Mouse (Mus musculus) frontal cortex, postnatal 36 days (tissue): ENCODE data around the gene Slc51a.
"Not testable (repeated sequence)": the region's sequence is repeated elsewhere in the genome, so short reads cannot be mapped to it uniquely, and the experiment has no call there.

Experiments
- DNase-seq, 2 experiments: peaks; one replicate each; pipeline ENCODE4 v3.0.0; 2022; ENCODE audit warnings: low spot score in 2 of 2

Slc51a gene

DNA sequence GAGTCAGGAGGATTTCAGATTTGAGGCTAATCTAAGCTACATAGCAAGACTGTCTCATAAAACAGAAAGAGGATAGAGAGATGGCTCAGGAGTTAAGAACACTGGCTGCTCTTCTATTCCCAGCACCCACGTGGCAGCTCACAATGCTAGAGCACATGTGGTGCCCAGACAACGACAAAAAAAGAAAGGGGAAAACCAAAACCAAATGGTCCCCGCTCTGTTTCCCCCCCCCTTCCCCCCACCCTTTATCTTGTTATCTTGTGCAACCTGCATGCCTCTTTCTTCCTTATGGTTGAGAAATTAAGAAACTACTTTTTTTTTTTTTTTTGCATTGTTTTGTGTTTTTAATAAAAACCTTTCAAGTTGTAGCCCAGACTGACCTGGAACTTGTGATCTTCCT, 19.2 kb downstream of the Slc51a start:
- DNase-seq: no peak

DNA sequence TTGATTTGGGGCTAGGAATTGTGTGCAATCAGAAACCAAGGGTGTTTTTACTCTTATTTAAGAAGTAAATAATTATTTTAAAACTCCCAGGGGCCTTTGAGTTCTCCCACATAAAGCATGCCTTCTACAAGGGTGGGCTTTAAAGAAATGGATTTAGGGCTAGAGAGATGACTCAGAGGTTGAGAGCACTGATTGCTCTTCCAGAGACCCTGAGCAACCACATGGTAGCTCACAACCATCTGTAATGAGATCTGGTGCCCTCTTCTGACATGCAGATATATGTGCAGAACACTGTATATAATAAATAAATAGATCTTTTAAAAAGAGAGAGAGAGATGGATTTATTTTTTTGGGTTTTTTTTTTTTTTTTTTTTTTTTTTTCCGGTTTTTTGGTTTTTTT, 22.8 kb downstream of the Slc51a start:
- no peak for DNase-seq

DNA sequence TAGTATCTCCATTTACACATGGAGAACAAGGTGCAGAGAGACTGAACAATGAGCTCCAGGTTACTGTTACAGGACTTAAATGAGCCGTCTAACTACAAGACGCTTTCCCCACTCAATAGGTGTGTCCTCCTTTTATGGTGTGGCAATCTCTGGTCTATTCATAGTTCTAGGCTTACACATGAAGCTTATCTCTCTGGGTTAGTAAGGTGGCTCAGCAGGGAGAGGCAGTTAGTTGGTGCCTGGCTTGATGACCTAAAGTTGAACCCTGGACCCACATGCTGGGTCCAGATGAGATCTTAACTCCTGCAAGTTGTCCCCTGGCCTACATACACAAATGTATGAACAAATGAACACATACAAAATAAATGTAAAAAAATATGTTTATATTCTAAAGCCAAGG, 24.3 kb downstream of the Slc51a start:
- DNase-seq: no peak

DNA sequence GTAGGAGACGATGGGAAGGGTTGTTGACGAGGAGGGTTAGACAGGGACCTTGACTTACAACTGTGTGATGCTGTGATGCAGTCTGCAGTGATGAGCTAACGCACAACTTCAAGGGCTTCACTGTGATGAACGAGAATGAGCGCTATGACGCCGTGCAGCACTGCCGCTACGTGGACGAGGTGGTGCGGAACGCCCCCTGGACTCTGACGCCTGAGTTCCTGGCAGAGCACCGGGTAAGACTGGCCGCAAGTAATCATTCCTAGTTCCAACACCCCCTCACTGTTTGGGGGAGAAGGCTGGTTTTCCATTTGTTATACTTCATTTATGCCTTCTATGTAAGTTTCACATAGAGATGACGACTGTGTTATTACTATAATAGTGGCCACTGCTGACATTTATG, 24.7 kb downstream of the Slc51a start:
- no peak for DNase-seq

DNA sequence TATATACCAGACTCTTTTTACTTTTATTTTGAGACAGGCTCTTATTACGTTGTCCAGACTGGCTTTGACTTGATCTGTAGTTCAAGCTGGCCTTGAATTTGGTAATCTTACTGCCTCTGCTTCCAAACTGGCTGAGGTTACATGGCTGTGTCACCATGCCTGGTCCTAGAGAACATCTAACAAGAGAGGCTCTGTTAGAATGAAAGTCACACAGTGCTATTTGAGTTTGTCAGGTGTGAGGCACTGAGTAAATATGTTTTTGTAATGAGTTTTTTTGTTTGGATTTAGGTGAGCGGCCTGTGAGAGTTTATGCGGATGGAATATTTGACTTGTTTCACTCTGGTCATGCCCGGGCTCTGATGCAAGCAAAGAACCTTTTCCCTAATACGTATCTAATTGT, 26.0 kb downstream of the Slc51a start:
- DNase-seq: no peak

DNA sequence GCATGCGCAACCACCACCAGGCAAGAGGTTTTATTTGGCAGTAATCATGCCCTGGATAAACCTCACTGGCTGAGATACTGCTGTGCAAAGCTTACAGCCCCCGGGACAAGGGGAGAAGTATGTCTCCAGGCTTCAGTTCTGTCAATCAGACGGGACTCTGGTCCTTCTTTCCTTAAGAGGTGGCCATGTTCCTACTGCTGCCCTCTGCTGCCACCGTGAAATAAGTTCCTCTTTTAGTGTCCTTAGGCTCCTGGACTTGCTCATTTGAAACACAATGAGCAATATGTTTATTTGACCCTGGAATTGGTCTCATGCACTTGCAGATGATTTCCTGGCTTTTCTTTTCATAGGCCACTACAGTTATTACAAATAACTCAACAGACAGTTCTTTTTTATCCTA, 27.2 kb downstream of the Slc51a start:
- no peak for DNase-seq

DNA sequence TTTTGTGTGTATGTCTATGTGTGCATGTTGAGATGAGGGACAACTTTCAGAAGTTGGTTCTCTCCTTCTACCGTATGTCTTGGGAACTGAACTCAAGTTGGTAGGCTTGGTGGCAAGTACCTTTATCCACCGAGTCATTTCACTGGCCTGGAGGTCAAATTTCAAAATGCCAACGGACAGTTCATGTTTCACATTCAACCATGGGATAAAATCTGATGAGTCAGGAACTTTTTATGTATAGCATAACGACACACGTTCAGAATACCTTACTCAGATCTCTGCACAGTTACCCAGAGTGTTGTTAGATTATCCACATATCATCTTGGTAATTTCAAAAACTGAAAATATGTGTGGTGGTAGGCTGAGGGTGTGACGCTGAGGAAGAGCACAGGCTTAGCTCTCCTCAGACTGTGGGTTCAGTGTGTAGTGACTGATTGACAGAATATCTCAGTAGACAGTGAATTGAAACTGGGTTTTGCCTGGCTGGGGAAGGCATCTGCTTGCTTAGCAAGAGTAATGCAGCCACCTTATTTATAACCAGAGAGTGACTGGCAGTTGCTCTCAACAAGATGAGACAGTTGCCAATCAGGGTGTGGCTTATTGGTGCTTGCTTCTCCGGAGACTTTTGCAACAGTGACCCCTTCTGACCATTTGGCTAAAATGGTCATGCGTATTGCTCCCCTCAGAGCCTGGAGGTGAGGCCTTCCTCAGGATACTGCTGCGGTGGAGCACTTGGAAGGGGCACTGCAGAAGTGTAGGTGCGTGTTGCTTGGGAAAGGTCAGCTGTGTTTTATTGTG, 29.9 kb downstream of the Slc51a start:
- DNase-seq: peak in 1 of 2 experiments; percentile 33

DNA sequence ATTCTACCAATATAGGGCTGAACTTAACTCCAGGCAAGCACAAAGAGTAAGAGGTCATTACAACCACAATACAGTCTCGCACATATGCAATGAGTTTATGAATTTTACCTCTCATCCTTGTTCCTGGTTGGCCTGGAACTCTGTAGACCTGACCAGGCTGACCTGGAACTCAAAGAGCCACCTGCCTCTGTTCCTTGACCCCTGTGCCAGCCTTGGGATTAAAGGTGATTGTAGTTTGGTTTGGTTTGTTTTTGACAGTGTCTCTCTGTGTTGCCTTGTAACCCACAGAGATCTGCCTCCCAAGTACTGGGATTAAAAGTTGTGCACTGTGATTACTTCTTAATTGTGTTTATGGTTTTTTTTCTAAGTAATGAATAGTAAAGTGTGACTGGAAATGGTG, 30.9 kb downstream of the Slc51a start:
- DNase-seq: no peak

DNA sequence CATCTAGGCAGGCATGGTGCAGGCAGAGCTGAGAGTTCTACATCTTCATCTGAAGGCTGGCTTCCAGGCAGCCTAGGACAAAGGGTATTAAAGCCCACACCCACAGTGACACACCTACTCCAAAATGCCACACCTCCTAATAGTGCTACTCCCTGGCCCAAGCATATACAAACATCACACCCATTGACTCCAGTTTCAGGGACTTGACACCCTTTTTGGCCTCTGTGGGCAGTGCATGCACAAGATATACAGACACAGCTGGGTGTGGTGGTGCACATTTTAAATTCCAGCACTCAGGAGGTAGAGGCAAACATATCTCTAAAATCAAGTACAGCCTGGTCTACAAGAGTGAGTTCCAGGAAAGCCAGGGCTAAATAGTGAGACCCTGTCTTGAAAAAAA, 31.6 kb downstream of the Slc51a start:
- no peak for DNase-seq

DNA sequence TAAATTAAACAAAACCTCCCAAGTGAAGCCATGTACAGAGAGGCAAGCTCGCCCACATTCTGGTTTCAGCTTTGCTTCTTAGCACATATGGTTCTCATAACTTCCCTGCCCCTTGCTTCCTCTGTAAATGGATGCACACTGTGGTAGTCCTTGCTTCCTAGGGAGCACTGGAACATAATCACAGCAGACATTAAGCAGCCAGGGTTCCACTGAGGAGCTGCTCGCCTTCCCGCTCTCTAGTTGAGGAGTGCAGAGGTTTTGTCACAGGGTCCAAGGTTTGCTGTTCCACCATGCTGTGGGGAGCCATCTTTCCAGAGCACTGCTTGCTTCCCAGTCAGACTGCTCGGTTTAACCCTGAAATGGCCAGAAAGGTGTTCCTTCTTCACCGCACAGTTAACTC, 33.0 kb downstream of the Slc51a start:
- no peak for DNase-seq

DNA sequence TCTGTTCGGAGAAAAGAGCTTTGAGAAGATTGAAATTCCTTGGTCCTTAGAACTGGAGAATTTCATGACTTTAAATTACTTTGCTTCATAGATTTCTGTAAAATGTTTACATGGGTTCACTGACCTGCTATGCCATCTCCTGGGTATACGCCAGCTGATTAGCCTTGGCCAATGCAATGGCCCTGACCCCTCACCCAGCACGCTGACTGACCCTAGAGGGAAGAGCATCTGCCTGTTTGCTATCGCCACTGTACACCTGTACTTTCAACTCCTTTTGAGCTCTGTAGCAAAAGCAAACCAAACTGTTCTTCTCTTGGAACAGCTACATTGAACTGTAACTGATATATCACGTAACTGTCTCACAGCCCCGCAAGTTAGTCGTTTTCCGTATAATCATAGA, 34.6 kb downstream of the Slc51a start:
- no peak for DNase-seq

DNA sequence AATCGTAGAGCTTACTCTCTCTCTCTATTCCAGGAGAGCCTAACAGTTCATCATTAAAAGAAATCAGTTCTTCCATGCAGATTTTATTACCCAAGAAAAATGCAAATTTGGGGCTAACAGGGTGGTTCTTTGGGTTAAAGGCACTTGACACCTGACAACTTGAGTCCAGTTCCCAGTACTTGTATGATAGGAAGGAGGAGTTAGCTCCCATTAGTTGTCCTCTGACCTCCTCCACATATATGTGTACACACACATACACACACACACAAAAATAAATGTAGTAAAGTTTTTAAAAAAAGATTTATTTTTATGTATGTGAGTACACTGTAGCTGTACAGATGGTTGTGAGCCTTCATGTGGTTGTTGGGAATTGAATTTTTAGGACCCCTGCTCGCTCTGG, 37.5 kb downstream of the Slc51a start:
- DNase-seq: no peak

DNA sequence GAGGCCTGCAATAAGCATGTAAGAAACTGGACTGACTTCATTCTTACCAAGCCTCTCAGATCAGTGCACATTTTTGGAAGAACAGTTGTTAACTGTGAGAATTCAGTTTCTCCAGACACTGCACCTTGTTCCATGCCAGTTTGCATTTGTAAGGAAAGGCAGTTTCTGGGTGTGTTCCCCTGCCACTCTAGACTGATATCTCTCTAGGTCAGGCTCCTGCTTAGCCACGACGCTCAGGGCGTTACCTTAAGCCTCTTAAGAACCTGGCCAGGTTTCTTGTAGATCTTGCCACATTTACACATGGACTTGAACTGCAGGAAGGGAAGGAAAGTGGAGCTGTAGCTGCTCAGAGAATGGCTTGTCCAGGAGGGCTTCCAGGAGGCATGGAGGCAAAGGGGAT, 38.0 kb downstream of the Slc51a start:
- DNase-seq: no peak

DNA sequence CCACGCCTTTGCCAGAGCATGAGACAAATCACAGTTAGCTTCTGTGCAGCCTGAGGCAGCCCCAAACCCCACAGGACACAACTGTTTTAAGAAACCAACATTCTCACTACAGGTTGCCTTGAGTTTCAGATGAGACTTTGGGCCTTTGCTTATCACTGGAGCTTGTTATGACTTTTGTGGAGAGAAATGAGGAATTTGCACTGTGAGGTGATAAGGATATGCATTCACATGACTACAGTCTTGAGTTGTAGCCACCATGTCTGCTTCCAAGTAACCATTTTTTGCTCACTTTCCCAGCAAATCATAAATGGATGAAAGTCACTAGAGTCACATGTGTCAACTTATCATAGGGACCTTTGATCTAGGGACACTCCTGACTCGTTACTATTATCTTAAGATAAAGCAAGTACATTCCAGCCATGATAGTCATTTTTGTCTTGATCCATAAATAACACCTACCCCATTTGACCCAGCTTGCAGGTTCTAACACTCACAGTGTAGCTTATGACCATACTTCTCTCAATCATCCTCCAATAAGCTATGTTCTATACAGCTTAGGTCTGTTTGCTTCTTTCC, 41.0 kb downstream of the Slc51a start:
- DNase-seq: no peak

DNA sequence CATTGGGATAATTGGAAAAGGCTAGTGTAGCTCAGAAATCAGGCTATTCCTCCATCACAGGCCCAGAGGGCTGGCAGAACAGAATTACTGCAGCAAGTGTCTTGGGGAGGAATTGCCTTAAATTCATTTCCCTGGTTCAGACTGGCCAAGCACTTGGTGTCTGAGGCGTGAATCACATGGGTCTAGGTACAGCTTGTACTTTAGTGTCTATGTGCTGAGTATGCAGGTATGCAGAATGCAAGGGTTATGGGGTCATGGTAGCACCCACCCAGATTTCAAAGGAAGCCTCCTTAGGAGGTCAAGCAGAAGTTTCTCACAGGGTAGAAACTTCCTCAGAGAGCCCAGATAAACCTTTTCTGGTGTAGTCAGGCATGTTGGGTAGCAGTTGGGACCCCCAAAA, 42.1 kb downstream of the Slc51a start:
- DNase-seq: no peak

DNA sequence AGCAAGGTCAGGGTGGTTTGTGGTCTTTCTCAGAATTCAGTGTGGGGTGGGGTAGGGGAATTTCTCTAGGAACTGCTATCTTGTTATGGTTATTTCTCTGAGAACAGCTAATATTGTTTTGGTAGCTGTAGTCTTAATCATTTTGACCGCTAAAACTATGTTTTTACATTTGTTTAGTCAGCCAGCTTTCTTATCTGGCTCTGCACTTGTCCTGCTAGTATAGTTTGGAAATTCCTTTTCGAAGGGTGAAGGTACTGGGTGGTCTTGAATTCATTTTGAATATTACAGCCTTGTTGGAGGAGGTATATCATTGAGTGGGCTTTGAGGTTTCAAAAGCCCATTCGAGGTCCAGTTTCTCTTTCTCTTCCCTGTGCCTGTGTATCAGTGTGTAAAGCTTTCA, 43.1 kb downstream of the Slc51a start:
- DNase-seq: not testable (repeated sequence)

DNA sequence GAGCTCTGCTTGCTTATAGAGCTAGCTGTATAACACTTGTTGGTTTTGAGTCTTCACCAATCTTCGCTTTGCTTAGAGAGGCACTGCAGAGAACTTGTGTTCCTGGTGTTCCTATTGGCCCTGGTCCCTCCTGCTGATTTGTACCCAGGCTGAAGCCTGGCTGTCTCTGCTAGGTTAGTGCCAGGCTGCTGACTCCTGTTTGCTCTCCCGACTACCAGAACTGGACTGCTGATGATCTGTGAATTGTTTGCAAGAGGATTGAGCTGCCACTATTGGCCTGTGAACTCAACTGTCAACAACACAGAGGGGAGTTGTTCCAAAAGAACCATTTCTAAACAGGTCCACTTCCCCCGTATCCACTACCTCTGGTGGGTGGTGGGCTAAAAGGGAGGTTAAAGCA, 46.2 kb downstream of the Slc51a start:
- DNase-seq: no peak

DNA sequence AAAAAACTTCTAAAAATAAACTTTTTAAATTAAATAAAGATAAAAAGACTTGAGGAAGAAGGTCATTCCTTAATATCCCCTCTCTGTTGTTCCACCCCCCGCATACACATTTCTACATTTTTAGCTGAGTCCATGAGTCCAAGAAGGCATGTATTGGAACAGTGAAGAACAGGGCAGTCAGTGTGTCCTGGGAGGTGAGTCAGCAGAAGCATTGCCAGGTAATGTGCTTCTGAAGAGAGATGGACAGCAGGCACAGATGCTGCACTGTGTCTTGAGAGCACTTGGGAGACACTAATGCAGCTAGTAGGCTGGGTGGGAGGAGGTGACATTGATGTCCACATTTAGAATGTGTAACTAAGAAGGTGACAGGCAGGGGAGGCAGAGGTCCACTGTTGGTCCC, 50.4 kb downstream of the Slc51a start:
- no peak for DNase-seq

DNA sequence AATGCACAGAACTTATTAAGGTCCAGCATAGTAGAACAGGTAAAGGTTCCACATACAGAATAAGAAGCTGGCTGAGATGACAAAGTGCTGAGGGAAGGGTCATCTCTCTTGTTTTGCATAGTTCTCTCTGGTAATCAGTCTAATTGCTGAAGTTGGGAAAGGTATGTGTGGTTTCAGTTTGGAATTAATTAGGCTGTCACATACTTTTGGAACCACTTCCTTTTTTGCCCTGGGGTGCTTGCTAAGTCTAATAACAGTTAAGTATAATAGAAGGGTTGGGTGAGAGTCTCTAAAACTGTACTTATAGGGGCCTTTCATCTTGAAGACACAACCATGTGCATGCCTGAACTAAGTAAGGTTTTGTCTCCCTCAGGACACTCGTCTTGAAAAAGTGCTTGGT, 51.0 kb downstream of the Slc51a start:
- DNase-seq: no peak

DNA sequence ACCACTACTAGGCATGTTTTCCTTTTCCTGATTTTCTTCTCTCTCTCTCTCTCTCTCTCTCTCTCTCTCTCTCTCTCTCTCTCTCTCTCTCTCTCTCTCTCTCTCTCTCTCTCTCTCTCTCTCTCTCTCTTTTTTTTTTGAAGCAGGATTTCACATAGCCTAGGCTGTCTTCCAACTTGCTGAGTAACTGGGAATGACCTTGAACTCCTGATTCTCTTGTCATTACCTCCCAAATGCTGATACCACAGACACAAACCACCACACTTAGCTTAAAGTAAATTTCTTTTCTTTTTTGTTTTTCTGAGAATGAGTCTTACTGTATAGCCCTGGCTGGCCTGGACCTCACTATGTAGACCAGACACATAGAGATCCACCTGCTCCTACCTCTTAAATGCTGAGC, 53.0 kb downstream of the Slc51a start:
- DNase-seq: no peak

DNA sequence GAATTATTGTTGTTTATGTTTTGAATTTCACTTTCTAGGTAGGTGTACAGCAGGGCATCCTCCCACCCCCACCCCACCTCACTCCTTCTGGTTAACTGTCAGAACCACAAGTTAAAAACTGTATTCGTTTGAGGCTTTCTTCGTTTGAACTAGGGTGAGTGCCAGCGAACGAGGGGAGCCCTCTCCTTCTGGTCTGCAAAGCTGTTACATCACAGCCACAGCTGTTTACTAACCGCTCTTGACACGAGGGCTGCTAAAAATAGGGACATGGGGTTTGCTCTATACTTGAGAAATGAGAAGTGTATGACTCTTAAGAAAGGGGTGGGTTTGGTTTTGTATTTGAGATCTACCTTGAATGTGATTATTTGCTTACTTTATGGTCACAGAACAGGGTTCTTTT, 53.6 kb downstream of the Slc51a start:
- DNase-seq: no peak

DNA sequence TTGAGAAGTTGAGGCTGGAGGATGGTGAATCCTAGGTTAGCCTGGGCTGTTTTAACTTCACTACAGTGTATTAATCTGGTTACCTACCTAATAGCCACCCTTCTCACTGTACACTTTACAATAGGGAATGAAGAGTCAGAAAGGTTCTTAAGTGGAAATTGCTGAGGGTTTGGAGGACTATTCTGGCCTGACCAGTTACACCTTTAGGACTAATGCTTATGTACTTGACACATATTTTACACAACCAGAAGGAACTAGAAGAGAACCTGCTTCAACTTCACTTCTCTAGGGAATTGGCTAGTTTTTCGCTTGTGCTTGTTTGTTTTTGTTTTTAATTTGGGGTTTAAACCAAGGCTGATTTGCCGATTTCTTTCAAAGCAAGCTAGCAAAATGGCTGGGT, 54.5 kb downstream of the Slc51a start:
- no peak for DNase-seq

DNA sequence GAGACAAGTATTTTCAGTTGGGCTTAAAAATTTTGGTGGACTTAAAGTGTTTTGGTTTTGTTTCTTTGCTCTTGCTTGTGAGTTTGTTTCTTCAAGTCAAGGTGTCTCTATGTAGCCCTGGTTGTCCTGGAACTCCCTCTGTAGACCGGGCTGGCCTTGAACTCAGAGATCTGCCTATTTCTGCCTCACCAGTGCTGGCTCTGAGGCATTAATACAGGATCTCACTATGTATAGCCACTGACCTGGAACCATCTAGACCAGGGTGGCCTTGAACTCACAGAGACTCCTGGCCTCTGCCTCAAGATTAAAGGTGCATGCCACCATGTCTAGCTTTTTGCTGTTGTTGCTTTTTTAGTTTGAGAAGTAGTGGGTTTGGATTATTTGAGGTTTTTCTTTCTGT, 55.8 kb downstream of the Slc51a start:
- no peak for DNase-seq

DNA sequence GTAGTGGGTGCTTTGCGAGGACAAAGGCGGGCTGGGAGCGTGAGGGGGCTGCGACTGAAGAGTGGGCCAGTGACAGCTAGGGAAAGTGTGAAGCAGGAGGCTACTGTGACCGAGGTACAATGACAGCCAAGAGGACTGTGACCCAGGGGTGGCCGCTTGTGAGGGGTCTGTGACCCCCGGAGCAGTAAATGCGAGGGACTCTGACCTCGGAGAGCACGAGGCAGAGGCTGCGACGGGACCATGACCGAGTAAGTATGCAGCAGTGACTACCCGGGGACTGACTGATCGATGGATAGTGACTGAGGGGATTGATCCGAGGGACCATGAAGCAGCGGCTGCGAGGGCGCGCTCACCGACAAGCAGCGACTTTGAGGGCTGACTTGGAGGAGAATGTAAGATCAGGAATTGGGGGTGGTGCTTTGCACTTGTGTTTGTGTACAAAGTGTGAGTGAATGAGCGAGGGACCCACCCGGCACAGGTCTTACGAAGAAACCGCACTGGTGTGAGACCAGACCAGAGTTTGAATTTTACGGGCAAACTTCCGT, 56.6 kb downstream of the Slc51a start:
- no peak for DNase-seq
